Mouse (Mus musculus) E14TG2a.4 (cell line): ENCODE measurements around the gene Tmco5.
"Not testable (repeated sequence)": the region's sequence is repeated elsewhere in the genome, so short reads cannot be mapped to it uniquely, and the experiment has no call there.

Experiments
- H3K27me3 ChIP-seq: 2 replicates; pipeline ENCODE4 v1.6.1; 2014; ENCODE audit warnings: low read length, control low read depth; ENCODE audit not compliant: insufficient read depth
- H3K36me3 ChIP-seq: 2 replicates; pipeline ENCODE4 v1.6.1; 2014; ENCODE audit warnings: low read length, control low read depth; ENCODE audit not compliant: insufficient read depth
- H3K4me1 ChIP-seq: replicated peaks from 2 replicates; pipeline ENCODE4 v1.6.1; 2014; ENCODE audit warnings: low read depth, low read length, control low read depth
- H3K4me3 ChIP-seq: replicated peaks from 2 replicates; pipeline ENCODE4 v1.5.1; 2014; ENCODE audit warnings: mild to moderate bottlenecking, low read length
- H3K9me3 ChIP-seq: 2 replicates; pipeline ENCODE4 v1.6.1; 2014; ENCODE audit warnings: low read length, control low read depth
- CTCF ChIP-seq: conservative IDR thresholded peaks from 2 replicates; pipeline ENCODE4 v1.5.1; 2014; ENCODE audit warnings: low read length
- NANOG ChIP-seq: IDR thresholded peaks from 2 replicates; pipeline ENCODE4 v1.6.1; 2014; ENCODE audit warnings: borderline replicate concordance, low read length, mixed read lengths
- POU5F1 ChIP-seq: IDR thresholded peaks from 2 replicates; pipeline ENCODE4 v1.6.1; 2014; ENCODE audit warnings: low read length, borderline replicate concordance

Gene Tmco5

GRCm38 (mm10) chr2:116932218-116932617, 53.7 kb downstream of the Tmco5 start:
- TF ChIP-seq CTCF = no peak
- no peak for TF ChIP-seq POU5F1
- TF ChIP-seq NANOG = no peak
- peaks cover 55% of the 10 kb centered on the region for H3K4me1 ChIP-seq
- peaks cover 8% of the 10 kb centered on the region; the same call in 1 of the 2 replicates for H3K9me3 ChIP-seq
- H3K27me3 ChIP-seq = no peaks in the 10 kb centered on the region
- no peak overlapping the region for H3K4me3 ChIP-seq
- no peaks in the 10 kb centered on the region for H3K36me3 ChIP-seq

DNA sequence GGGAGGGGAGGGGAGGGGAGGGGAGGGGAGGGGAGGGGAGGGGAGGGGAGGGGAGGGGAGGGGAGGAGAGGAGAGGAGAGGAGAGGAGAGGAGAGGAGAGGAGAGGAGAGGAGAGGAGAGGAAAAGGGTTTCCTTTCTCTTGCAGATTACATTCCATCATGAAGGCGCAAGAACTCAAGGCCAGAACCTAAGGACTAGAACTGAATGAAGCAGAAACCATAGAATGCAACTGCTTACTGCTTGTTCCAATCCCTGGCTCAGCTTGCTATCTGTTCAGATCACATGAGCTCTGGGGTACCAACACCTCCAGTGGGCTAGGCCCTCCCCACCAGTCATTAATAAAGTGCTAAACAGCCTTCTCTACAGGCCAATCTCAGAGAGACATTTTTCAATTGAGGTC, 55.7 kb downstream of the Tmco5 start:
- H3K4me1 ChIP-seq = peaks cover 67% of the 10 kb centered on the region
- H3K36me3 ChIP-seq, H3K9me3 ChIP-seq, H3K4me3 ChIP-seq, H3K27me3 ChIP-seq: not testable (repeated sequence)

- no peak for TF ChIP-seq POU5F1
- Histone ChIP-seq H3K9me3 (peaks cover 8% of the 10 kb centered on the region; the same call in 1 of the 2 replicates), H3K27me3 (no peaks in the 10 kb centered on the region), H3K4me3 (no peak overlapping the region), H3K4me1 (peaks cover 71% of the 10 kb centered on the region), H3K36me3 (no peaks in the 10 kb centered on the region)
Measured at GRCm38 (mm10) chr2:116934776-116935175, 56.3 kb downstream of the Tmco5 start.

- H3K4me3 ChIP-seq = no peak overlapping the region
- no peak for TF ChIP-seq POU5F1
- TF ChIP-seq NANOG = no peak
- no peak for TF ChIP-seq CTCF
- H3K27me3 ChIP-seq = no peaks in the 10 kb centered on the region
- peaks cover 8% of the 10 kb centered on the region; the same call in 1 of the 2 replicates for H3K9me3 ChIP-seq
- no peaks in the 10 kb centered on the region for H3K36me3 ChIP-seq
- H3K4me1 ChIP-seq = peaks cover 67% of the 10 kb centered on the region
Measured at GRCm38 (mm10) chr2:116936371-116936770, 57.9 kb downstream of the Tmco5 start.

DNA sequence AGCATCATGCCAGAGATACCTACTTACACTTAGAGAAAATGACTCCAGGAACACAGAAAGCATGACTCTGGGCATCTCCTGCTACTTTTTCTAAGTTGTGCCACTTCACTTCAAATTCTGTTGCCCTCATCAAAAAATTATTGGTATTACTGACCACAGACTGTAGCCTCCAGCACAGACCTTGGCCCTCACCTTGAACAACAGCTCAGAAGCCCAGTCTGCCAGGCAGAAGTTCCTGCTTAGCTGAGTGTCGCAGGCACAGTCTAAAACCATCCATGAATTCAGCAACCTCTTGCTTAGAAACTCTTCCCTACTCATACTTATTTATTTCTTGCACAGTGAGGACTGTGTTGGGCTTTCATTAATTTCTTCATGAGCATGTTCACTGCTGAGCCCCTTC, 58.7 kb downstream of the Tmco5 start:
- Histone ChIP-seq H3K4me1 (peaks cover 74% of the 10 kb centered on the region), H3K9me3 (peaks cover 6% of the 10 kb centered on the region; the same call in 1 of the 2 replicates), H3K36me3 (no peaks in the 10 kb centered on the region), H3K27me3 (no peaks in the 10 kb centered on the region), H3K4me3 (no peak overlapping the region)
- TF ChIP-seq POU5F1 (no peak), NANOG (no peak), CTCF (no peak)

GRCm38 (mm10) chr2:116941816-116942215, 63.3 kb downstream of the Tmco5 start:
- Histone ChIP-seq H3K9me3 (no peaks in the 10 kb centered on the region), H3K4me3 (no peak overlapping the region), H3K27me3 (no peaks in the 10 kb centered on the region), H3K4me1 (peaks cover 71% of the 10 kb centered on the region), H3K36me3 (no peaks in the 10 kb centered on the region)
- TF ChIP-seq CTCF (no peak), NANOG (no peak), POU5F1 (no peak)
